Mouse (Mus musculus) forebrain, embryonic 11.5 days (tissue): ENCODE results near the gene Chrnd. TPM values are rescaled to one million over a fixed set of nuclear protein-coding genes. Genes with fewer than 3 reads are reported as not detected.
A peak's percentile ranks its signal among the peaks of the same experiment; 100 is the strongest.

Experiments
- ATAC-seq: fragments of 200-750 bp; cut with Nextera tagmentation; replicated peaks from 2 replicates; pipeline ENCODE4 v1.8.0; 2017; ENCODE audit warnings: moderate TSS enrichment; ENCODE audit not compliant: low FRiP score
- DNase-seq: peaks from one replicate; pipeline ENCODE4 v3.0.0-alpha.2; 2017; ENCODE audit warnings: low spot score
- H3K27ac ChIP-seq: fragments of 300-500 bp; sonication (generic); 2 replicates; pipeline ENCODE4 v1.5.1; 2014; ENCODE audit warnings: low read depth, low read length
- H3K27me3 ChIP-seq: fragments of 300-500 bp; sonication (generic); 2 replicates; pipeline ENCODE4 v1.6.1; 2014; ENCODE audit warnings: mild to moderate bottlenecking, low read length, mixed read lengths; ENCODE audit not compliant: control insufficient read depth, insufficient read depth
- H3K36me3 ChIP-seq: fragments of 300-500 bp; sonication (generic); 2 replicates; pipeline ENCODE4 v1.6.1; 2014; ENCODE audit warnings: mild to moderate bottlenecking, low read length, moderate library complexity, mixed read lengths; ENCODE audit not compliant: control insufficient read depth, insufficient read depth
- H3K4me1 ChIP-seq: fragments of 300-500 bp; sonication (generic); replicated peaks from 2 replicates; pipeline ENCODE4 v1.6.1; 2014; ENCODE audit warnings: low read length, mixed read lengths; ENCODE audit not compliant: control insufficient read depth, insufficient read depth
- H3K4me2 ChIP-seq: fragments of 300-500 bp; sonication (generic); 2 replicates; pipeline ENCODE4 v1.6.1; 2014; ENCODE audit warnings: low read depth, mild to moderate bottlenecking, low read length, moderate library complexity, mixed read lengths; ENCODE audit not compliant: severe bottlenecking
- H3K4me3 ChIP-seq: fragments of 300-500 bp; sonication (generic); 2 replicates; pipeline ENCODE4 v1.5.1; 2014; ENCODE audit warnings: low read depth, low read length
- H3K9ac ChIP-seq: fragments of 300-500 bp; sonication (generic); 2 replicates; pipeline ENCODE4 v1.6.1; 2014; ENCODE audit warnings: low read length
- H3K9me3 ChIP-seq: fragments of 300-500 bp; sonication (generic); 2 replicates; pipeline ENCODE4 v1.6.1; 2016; ENCODE audit warnings: low read length, mixed read lengths; ENCODE audit not compliant: control insufficient read depth
- WGBS: fragments of 180-500 bp; shearing (Covaris S2); extraction: QIAGEN DNeasy Blood & Tissue Kit; methylation state at CpG from one replicate; pipeline ENCODE4 v1.1.7; 2014; 5-methylcytosine and 5-hydroxymethylcytosine counted together
- polyA plus RNA-seq: library from polyadenylated mRNA; unstranded; fragments of >200 nt; fragmentation: Nextera tagmentation; extraction: Ambion mirVana; gene quantifications from 2 replicates; pipeline ENCODE4 v1.2.1, GENCODE M21; 2014

Gene Chrnd
- polyA plus RNA-seq, 1 experiment from 2014 or later = 0.07 TPM

GRCm38 (mm10) chr1:87174006-87174955, 16.1 kb upstream of the Chrnd start:
- Histone ChIP-seq H3K27me3 (no peaks in the 10 kb centered on the region; the same call in 1 of the 2 replicates), H3K4me2 (0 out of 2 replicates have a peak overlapping the region, but pooled peaks have one; percentile 18), H3K9ac (no peak overlapping the region), H3K9me3 (no peaks in the 10 kb centered on the region), H3K27ac (no peak overlapping the region), H3K36me3 (no peaks in the 10 kb centered on the region), H3K4me3 (no peak overlapping the region), H3K4me1 (0 out of 2 replicates have a peak, but pooled peaks cover 7% of the 10 kb centered on the region)
- ATAC-seq = 0 out of 2 replicates have a peak, but pooled peaks have one; percentile 23
- WGBS = 23% methylated on average over 28 of the region's 28 CpGs
- peak; percentile 86 for DNase-seq

- H3K27me3 ChIP-seq = no peaks in the 10 kb centered on the region; the same call in 1 of the 2 replicates
- 19% methylated on average over 11 of the region's 11 CpGs for WGBS
Observed at GRCm38 (mm10) chr1:87175852-87176292, 14.5 kb upstream of the Chrnd start.

GRCm38 (mm10) chr1:87180896-87181295, 9.5 kb upstream of the Chrnd start:
- Histone ChIP-seq H3K9me3 (no peaks in the 10 kb centered on the region), H3K9ac (no peak overlapping the region), H3K4me1 (peaks cover 4% of the 10 kb centered on the region; the same call in 1 of the 2 replicates), H3K4me3 (no peak overlapping the region), H3K36me3 (no peaks in the 10 kb centered on the region), H3K27me3 (peaks cover 18% of the 10 kb centered on the region), H3K27ac (no peak overlapping the region), H3K4me2 (no peak overlapping the region)
- DNase-seq = no peak
- 74% methylated on average over 5 of the region's 5 CpGs for WGBS
- ATAC-seq = no peak

More at GRCm38 (mm10) chr1:87175852-87176292, 14.5 kb upstream of the Chrnd start:
- no peaks in the 10 kb centered on the region for H3K36me3 ChIP-seq
- H3K4me3 ChIP-seq = no peak overlapping the region
- H3K27ac ChIP-seq = no peak overlapping the region
- H3K4me1 ChIP-seq = 0 out of 2 replicates have a peak, but pooled peaks cover 4% of the 10 kb centered on the region
- DNase-seq (peak; percentile 78), ATAC-seq (peak; percentile 88)
- no peak overlapping the region; the same call in 1 of the 2 replicates for H3K9ac ChIP-seq
- H3K9me3 ChIP-seq = no peaks in the 10 kb centered on the region
- no peak overlapping the region for H3K4me2 ChIP-seq

GRCm38 (mm10) chr1:87183013-87183412, 7.4 kb upstream of the Chrnd start, which contains the start of gene Prss56:
TSS of gene Prss56 (plus strand) at chr1:87183313.
- Histone ChIP-seq H3K9me3 (no peaks in the 10 kb centered on the region), H3K27me3 (peaks cover 28% of the 10 kb centered on the region), H3K27ac (no peak within 1 kb of the TSS), H3K4me1 (peaks cover 7% of the 10 kb centered on the region; the same call in 1 of the 2 replicates), H3K9ac (no peak within 1 kb of the TSS), H3K36me3 (no peaks in the 10 kb centered on the region), H3K4me2 (no peak within 1 kb of the TSS), H3K4me3 (no peak within 1 kb of the TSS)
- WGBS = 71% methylated on average over 9 of the region's 9 CpGs
- DNase-seq (no peak), ATAC-seq (no peak)

- Histone ChIP-seq H3K27me3 (peaks cover 28% of the 10 kb centered on the region), H3K9ac (no peak overlapping the region), H3K4me1 (peaks cover 7% of the 10 kb centered on the region; the same call in 1 of the 2 replicates), H3K4me2 (no peak overlapping the region), H3K36me3 (no peaks in the 10 kb centered on the region), H3K4me3 (no peak overlapping the region), H3K27ac (no peak overlapping the region), H3K9me3 (no peaks in the 10 kb centered on the region)
- 30% methylated on average over 15 of the region's 15 CpGs for WGBS
- no peak for DNase-seq
- no peak for ATAC-seq
Observed at GRCm38 (mm10) chr1:87183998-87184750, 6.2 kb upstream of the Chrnd start.

- peak; percentile 79 for DNase-seq
- Histone ChIP-seq H3K4me1 (peaks cover 7% of the 10 kb centered on the region; the same call in 1 of the 2 replicates), H3K36me3 (no peaks in the 10 kb centered on the region), H3K4me3 (no peak overlapping the region), H3K27ac (no peak overlapping the region), H3K9ac (no peak overlapping the region), H3K27me3 (peaks cover 28% of the 10 kb centered on the region), H3K9me3 (no peaks in the 10 kb centered on the region), H3K4me2 (no peak overlapping the region)
- 6% methylated on average over 20 of the region's 20 CpGs for WGBS
- no peak; the same call in 1 of the 2 replicates for ATAC-seq
Observed at GRCm38 (mm10) chr1:87184751-87185139, 5.7 kb upstream of the Chrnd start.

- DNase-seq = no peak
- H3K4me3 ChIP-seq = no peak overlapping the region
- no peak for ATAC-seq
- H3K27ac ChIP-seq = no peak overlapping the region
- H3K36me3 ChIP-seq = no peaks in the 10 kb centered on the region
- no peaks in the 10 kb centered on the region for H3K9me3 ChIP-seq
- H3K4me1 ChIP-seq = peaks cover 7% of the 10 kb centered on the region; the same call in 1 of the 2 replicates
- H3K27me3 ChIP-seq = peaks cover 28% of the 10 kb centered on the region
- H3K9ac ChIP-seq = no peak overlapping the region
- no peak overlapping the region for H3K4me2 ChIP-seq
- 9% methylated on average over 13 of the region's 13 CpGs for WGBS
Observed at GRCm38 (mm10) chr1:87185526-87185925, 4.9 kb upstream of the Chrnd start.
